Mouse (Mus musculus): Measurements from ENCODE around the gene Cntn4.
A peak's percentile ranks its signal among the peaks of the same experiment; 100 is the strongest.

Gene Cntn4

DNA sequence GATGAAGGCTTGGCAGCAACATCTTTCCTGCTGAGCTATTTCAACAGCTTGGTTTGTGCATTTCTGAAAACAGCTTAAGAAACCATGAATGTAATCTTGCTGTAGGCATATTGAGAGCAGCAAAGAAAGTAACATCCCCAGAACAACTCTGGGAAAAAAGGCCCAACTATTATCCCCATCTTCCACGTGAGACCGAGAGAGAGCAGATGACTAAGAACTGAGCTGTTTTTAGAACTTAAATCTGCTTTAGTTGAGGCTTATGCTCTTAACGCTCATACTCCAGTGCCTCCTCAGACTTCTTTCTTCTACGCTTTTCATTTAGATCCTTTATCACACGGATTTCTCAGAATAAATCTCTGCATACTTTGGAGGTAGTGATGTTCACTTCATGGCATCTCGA, 784.9 kb downstream of the Cntn4 start:
- peak in 1 of 2 experiments; percentile 38 for DNase-seq (ENCODE audit: low spot score in 2 of 2)

DNA sequence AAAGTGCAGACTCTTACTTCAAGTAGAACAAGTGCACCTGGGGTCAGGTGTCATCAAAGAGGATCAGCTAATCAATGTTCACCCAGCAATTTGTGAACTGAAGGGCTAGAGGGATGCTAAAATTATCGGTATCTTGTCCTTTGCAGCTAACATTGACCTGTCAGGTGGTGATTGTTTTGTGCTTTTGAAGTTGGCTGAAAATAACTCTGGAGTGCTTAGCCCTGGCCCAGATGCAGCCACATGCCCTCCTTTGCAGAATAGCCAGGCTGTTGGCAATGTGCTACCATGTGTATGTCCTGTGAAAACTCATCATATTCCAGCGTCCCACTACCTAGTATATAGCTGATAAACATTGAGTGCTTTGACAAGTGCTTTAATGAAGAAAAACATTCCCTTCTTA, 786.4 kb downstream of the Cntn4 start:
- no peak for DNase-seq (ENCODE audit: low spot score in 2 of 2)

DNA sequence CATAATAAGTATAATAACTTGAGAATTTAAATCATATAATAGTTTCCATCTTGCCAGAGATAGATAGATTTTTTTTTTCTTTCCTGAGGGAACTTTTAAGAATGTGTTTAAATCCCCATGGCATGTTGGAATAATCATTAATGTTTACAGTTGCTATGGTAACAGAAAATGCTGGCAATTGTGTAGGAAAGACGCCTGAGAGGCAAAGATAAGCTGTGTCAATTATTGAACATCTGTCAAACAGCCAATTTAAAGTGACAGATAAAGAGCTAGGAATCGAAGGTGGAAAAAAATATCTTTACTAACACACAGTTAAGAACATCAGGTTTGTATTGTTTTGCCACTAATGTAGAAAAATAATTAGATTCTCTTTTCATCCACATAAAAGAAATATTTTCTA, 788.3 kb downstream of the Cntn4 start:
- no peak for DNase-seq (ENCODE audit: low spot score in 2 of 2)

DNA sequence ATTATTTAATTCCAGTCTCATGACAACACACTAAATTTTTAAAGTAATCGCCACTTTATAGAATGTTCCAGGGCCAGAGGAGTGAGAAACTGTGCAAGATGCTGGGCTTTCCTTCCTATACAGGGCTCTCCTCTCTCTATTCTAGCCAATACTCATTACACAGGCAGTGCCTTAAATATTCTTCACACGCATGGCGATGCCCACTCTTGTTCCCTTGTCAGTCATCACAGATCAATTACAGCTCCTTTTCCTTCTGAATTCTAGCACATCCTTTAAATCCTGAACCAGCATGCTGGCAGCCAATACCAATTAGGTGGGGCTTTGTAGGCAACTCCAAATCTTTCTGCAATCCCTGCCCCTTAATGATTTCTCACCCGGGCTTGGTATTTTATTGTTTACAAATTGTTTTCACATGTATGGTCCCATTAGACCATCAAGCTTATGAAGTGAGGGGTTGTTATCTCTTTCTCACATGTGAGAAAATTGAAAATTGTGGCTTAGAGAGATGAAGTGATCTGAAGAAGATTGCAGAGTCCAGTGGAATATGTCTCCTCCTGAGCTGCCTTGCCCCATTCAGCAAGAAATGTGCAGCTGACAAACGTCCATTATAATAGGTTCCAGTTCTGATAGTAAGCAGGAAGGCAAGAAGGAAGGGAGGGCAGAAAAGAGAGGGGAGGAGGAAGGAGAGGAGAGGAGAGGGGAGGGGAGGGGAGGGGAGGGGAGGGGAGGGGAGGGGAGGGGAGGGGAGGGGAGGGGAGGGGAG, 789.0 kb downstream of the Cntn4 start:
- DNase-seq (ENCODE audit: low spot score in 2 of 2), result no peak

DNA sequence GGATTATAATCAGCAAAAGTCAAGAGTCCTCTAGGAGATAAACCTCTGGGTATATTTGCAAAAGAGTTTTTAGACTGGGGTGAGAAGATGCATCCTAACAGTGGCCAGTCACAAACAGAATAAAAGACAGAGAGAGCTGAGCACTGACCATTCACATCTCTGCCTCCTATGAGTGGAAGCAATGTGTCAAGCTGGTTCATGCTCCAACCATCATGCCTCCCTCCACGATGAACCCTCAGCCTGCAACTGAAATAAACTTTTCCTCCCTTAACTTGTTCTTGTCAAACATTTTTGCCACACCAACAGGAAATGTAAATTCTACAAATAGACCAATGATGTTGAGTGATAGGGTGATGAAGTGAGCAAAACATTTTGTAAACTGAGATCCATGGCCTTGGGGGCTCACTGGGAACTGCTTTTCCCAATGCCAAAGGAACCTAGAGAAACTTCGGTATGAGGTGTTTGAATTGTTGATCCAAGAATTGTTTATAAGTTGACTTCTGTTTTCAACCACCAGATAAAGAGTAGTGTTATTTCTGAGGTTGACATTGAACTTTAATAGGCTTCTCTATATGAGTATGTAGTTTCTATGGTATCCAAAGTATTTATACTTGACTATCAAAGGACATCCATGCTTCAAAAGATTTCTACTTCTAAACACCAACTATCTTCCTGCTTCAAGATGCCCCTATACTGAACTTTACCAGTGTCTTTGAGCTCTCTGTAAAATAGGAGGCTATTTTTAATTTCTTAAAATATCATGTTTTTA, 794.6 kb downstream of the Cntn4 start:
- DNase-seq (ENCODE audit: low spot score in 2 of 2), result no peak

DNA sequence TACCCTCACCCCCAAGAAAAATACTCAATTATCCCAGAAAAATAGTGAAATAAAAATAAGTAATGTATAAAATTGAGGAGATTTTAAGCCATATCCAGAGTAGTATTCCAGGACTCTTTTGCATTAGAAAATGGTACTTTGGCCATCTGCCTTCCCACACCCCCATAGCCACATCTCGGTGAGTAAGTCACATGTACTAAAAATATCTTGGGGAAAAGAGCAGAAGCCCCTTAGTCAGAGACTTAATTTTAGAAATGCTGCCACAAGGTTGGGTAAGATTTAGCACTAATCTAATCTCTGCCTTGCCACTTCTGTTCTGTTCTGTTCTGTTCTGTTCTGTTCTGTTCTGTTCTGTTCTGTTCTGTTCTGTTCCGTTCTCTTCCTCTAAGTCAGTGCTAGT, 796.4 kb downstream of the Cntn4 start:
- DNase-seq (ENCODE audit: low spot score in 2 of 2), result peak; percentile 33 to 36

DNA sequence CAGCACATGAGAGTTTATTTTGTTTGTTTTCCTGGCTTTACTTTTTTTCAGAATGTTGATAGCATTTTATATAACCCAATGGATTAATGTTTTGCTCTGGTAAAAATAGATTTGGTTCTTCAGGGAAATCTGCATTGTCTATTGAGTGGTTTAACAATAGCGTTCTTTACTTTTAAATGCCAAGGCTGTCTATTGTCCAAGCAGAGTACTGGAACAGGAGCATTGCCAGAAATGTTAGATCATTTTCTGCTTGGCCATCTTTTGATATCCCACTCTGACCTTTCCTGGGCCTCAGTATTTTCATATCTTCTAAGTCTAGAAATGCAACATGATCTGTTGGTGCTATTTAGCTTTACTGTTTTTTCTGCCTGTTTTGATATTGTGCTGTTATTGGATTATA, 804.1 kb downstream of the Cntn4 start:
- DNase-seq (ENCODE audit: low spot score in 2 of 2), result no peak

DNA sequence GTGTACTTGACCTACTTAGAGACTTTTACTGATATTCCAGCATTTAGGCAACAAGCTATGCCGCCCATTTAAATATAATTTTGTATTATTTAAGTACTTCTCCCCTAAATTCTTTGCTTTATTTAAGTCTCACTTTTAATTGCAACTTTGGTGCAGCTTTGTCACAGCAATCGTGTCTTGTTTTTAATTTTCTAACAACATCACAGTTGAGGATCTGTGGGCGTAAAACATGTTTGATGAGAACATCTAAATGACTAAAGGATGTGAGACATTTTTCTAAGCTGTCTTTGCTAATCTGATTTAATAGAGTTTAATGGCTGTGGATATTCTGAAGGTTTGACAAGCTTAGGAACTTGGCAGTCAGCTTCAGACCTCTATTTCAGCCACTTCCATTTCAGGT, 818.8 kb downstream of the Cntn4 start:
- peak in 1 of 2 experiments; percentile 19 for DNase-seq (ENCODE audit: low spot score in 2 of 2)

DNA sequence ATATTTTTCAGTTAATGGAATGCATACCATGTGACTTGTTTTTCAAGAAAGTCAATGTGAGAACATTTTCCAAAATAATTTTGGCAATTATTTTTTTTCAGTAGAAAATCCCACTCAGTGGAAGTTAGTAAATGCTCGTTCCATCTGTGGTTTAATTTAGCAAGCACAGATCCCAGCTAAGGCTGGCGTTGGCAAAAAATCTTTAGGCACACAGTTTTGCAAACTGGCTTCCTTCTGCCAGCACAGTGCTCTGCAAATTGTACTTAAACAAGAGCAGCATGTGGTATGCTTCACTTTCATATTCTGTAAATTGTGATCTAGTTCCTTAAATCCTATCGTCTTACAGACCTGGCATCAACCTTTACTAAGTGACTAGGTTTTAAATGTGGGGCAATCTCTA, 821.7 kb downstream of the Cntn4 start:
- DNase-seq (ENCODE audit: low spot score in 2 of 2), result peak; percentile 31 to 75

DNA sequence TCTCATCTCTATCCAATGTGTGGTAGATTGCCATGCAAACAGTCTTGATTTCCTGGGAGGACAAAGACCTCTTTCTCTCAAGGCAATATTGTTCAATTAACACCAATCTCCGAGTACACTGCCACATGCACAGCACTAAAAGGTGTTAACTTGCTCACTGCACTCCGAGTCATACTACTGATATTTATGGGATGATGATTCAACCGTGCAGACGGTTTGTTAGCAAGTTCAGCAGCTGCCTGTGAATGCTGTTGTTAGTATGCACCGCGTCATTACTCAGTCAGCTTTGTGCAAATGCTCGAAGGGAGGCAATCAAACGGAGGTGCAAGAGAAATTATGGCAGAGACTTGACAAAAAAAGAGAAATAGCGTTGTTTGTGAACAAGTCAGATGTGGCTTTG, 826.5 kb downstream of the Cntn4 start:
- DNase-seq (ENCODE audit: low spot score in 2 of 2), result peak; percentile 41 to 67

DNA sequence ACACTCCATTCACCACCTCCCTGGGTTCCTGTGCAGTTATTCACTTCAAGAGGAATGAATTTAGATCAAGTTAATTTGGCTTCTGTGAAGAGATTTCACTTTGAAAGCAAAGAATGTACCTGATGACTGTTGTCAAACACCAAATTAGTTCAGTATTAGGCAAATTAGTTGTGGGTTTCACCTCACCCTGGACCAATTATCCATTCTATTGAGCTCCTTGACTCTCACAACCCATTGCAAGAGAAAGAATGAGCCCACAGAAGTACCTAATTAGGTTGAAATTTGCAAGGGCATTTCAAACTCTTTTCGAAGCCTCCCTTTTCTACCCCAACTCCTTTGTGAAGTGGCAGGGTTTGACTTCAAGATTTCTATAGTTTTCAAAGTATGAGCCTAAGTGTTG, 842.9 kb downstream of the Cntn4 start:
- DNase-seq (ENCODE audit: low spot score in 2 of 2), result no peak

DNA sequence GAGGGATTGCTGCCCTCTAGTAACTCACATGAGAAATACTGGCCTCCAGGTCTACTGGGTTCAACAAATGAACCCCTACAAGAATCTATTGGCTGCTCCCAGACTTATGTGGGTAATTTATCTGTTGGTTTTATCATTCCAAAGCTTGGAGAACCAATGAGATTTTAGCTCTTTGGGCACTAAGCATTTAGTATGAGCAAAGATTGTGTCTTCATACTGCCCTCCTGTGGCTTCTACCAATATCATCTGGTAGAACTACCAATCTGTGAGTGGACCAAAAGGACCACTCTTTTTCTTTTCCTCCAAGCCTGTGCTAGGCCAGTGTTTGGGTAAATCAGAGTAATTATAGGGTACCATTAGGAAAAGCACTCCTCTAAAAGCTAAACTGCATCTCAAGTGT, 866.0 kb downstream of the Cntn4 start:
- DNase-seq (ENCODE audit: low spot score in 2 of 2), result peak in 1 of 2 experiments; percentile 14

DNA sequence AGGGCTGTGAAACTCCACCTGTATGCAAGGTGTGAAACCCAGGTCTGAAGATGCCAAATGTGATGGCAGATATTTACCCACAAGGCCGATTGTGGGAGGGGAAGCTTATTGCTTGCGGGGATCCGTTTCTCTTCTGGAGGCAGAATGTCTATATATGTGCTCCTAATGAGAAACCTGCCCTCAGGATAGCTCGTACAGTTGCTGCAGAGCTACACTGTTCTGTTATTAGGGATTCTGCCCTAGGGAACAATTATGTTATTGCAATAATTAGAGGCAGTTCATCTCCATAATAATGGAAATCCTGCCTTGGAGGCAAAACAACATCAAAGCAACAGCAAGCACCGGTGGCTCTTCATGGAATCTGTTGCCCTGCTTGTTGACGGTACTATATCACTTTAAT, 884.2 kb downstream of the Cntn4 start:
- no peak for DNase-seq (ENCODE audit: low spot score in 2 of 2)

DNA sequence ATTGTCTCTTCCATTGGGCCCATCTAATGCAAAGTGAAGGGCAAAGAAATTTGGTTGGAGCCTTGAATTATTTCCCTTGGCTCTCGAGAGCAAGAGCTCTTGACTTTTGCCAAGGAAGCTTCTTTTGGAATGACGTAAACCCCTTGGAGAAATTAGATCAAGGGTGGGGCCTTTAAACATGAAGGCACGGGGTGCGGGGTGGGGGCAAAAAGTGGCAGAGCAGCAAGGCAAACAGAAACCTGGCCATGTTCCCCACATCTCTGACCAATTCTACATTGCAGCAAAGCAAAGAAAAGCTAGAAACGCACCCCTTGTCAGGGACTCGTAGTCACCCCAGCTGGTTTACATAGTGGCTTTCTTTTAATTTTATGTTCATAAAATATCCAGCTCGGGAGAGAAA, 887.9 kb downstream of the Cntn4 start:
- no peak for DNase-seq (ENCODE audit: low spot score in 2 of 2)

DNA sequence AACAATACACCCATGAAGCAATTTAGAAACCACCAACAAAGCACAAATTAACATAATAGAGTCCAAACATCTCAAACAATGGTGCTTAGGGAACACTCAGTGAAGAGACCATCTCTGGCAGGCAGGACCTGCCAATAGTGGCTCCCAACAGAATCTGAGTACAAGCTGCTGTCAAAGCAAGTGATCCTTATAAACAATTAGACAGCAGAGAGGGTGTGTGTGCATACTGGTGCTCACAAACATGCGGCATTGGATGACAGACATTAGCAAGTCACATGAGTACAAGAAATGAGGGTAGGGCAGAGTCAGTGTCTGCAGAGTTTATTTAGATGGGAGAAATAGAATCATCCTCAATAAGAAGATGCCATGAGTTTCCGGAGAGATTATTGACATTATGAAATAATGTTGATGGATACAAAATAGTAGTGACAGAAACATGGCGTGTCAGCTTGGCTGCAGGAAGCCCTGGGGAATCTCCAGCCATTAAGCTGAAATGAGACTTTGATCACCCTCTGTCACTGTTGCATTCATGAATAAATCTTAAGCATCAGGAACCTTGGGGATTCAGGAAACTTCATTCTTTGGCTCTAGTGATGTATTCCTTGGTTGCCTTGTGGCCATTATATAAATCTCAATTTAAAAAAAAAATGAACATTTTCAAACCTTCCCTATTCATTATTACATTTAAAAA, 888.5 kb downstream of the Cntn4 start:
- DNase-seq (ENCODE audit: low spot score in 2 of 2), result no peak

DNA sequence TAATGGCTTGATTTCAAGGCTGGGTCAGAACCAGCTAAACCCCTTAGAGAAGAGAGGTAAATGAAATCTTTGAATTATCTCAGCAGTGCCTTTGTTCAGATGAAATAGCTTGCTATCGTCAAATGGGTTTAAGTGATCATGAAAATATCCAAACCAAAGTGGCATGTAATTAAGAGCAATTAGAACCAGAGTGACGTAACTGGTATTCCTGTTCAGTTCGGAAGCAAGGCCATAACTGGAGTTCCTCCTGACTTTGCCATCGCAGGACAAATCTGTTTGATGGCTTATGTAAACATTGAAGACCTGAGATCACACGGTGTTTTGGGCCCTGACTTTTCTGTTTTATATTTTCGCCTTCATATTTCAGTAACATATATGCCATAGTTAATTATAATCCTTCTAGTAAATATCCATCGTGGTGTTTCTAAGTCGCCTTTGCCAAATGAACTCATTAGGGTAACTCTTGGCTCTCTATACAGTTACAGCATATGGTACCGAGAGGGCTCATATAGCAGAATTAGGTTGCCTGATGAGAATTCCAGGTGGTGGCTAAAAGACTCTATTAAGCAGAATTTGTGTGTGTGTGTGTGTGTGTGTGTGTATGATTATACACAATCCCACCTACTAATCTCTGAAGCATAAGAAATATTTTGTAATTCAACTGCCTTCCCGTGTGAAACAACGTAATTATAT, 889.6 kb downstream of the Cntn4 start:
- no peak for DNase-seq (ENCODE audit: low spot score in 2 of 2)

DNA sequence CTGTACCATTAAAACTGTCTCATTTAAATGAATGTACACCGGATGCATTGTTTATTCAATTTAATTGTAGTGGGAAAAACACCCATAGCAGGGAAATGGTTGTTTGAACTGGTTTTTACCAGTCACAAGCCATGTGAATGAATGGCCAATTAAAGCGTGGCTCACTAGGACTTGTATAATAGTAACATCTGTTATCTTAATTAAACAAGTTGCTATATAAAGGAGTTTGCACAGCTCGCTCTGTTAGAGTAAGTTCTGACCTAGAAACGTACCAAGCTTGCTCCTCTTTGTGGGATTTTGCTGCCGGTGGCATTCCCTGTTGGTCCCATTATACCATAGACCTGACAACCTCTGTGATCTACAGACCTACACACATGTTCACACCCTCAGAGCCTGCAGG, 902.7 kb downstream of the Cntn4 start:
- DNase-seq (ENCODE audit: low spot score in 2 of 2), result no peak

DNA sequence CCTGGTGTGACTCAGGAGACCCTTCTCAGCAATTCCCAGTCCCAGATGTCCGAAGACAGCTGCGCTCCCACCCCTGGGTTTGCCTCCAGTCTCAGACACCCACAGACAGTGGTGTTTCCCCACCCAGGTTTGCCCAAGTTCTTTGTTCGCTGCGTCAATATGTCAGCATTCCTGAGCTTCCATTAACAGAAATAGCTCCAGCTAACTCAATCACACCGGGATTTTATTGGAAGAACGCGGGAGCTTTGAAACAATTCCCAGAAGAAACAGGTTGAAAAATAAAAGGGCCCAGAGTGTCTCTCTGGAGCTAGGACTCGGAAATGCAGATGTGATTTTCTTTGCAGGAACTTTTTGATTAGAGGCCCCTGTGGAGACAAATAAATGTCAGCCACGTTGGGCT, 916.3 kb downstream of the Cntn4 start:
- DNase-seq (ENCODE audit: low spot score in 2 of 2), result no peak

DNA sequence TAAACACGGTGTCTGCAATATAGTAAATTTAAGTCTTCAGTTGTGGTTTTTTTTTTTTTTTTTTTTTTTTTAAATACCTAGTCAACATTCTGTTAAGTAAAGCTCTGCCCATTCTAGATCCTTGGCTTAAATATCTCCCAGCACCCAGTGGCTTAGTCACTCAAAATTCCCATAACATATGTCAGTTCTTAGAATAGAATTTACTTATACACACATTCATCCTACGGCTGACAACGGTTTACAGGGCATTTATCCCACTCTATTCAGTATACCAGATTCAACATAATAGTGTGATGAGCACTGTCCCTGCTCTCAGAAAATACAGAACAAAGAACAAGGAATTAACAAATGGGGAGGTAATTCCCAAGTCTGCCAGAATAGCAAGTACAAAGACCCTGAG, 939.6 kb downstream of the Cntn4 start:
- no peak for DNase-seq (ENCODE audit: low spot score in 2 of 2)

DNA sequence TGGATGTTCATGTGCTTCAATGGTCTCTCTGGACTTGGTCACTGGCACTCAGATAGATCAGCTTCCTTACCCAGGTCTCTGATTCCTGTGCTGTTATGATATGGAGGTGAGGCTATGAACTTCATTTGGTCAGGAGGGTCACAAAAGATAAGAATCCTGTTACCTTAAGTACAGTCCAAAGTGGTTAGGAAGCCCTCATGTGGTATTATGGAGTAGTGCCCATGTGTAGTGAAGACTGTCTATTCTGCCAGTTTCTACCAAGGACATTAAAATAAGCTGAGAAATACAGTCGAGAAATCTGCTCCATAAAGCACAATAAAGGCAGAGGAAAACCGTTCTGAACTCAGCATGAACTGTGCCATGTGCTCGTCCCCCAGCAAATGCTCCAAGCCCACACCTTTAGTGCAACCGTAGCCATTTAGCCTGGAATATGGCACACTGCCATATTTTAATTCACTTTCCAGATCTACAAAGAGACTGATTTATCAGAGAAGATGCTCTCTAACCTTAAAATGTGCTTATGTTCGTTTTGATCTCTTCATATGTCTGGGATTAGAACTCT, 943.8 kb downstream of the Cntn4 start:
- DNase-seq (ENCODE audit: low spot score in 2 of 2), result no peak

DNA sequence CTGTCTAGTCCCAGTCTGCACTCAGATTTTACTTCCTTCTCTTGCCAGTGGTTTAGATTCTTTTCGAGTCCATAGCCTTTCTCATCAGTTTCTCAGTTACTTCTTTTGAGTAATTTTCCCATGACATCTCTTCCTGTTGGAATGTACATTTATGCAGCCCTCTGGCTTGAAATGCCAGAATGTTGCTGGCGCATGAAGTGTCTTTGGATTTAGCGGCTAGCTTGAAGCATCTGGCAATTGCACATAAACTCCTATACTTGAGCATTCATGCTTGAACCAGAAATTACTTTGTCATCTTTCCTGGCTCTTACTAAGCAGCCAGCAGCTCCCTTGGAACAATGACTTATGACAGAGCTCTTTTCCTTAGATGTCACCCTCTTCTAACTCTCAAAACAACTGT, 965.6 kb downstream of the Cntn4 start:
- DNase-seq (ENCODE audit: low spot score in 2 of 2), result peak in 1 of 2 experiments; percentile 31
